10 mouse cellular contexts compared by ENCODE assay signal in the genomic region with DNA sequence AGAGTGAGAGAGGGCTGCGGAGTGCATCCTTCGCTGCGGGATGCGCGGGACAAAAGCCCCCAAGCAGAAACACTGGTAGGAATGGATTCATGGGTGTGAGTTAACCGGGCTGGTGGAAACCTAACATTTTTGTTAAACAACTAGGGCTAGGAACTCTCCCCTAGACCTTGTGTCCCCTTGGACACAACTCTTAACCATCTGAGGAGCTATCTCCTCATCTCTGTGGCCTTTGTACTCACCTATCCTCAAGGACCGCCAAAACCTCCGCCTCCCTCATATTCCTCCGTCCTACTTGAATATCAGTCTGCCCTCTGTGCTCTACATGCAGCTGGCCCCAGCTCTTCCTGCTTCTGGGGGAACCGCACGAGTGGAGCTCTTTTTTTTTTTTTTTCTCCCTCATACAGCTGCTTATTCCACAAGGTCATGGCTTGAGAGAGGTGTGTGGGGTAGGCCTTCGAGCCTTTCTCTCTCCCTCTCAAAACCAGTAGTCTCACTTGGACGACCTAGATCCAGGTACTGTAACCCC. TPM values are rescaled to one million over a fixed set of nuclear protein-coding genes. Genes with fewer than 3 reads are reported as not detected.
A peak's percentile ranks its signal among the peaks of the same experiment; 100 is the strongest.
DNase-seq lines count a peak whose midpoint lies in the region; ATAC-seq and TF ChIP-seq lines count a peak whose summit lies in the region.
"Had no signal": no experiment of that assay in that cellular context is flagged by ENCODE, and none has a peak within 500 bp of the region (broad histone marks: within the 10 kb centered on the region; RNA-seq: fewer than 3 reads in every experiment).

No protein-coding gene starts in this region.

- H3K27ac ChIP-seq in kidney, postnatal 0 days = no peak overlapping the region
- H3K27ac ChIP-seq in forebrain, embryonic 12.5 days = peak overlapping the region; percentile 90
- H3K27ac ChIP-seq in limb, embryonic 11.5 days (replicated peaks; ENCODE audit: low read depth, low read length) = peak overlapping the region; percentile 30; the same call in 1 of the 2 replicates
- H3K27ac ChIP-seq in neural tube, embryonic 14.5 days (ENCODE audit: low read depth, low read length) = no peak overlapping the region

- no peak for ATAC-seq in kidney, postnatal 0 days (replicated peaks; ENCODE audit: low FRiP score, low read depth)
- ATAC-seq in forebrain, embryonic 12.5 days (ENCODE audit: low FRiP score) = no peak; the same call in 1 of the 2 replicates
- no peak for ATAC-seq in limb, embryonic 11.5 days (ENCODE audit: insufficient number of reproducible peaks, low FRiP score, low TSS enrichment, low read depth)
- ATAC-seq in neural tube, embryonic 14.5 days (ENCODE audit: low read depth) = no peak
- ATAC-seq in erythroblast, adult 5-6 weeks (replicated peaks; ENCODE audit: low FRiP score, poor library complexity, severe bottlenecking) = no peak

- H3K27me3 ChIP-seq in kidney, postnatal 0 days (ENCODE audit: insufficient read depth, low read length) = no peaks in the 10 kb centered on the region; the same call in 1 of the 2 replicates
- peaks cover 41% of the 10 kb centered on the region for H3K27me3 ChIP-seq in forebrain, embryonic 12.5 days
- H3K27me3 ChIP-seq in limb, embryonic 11.5 days (ENCODE audit: control insufficient read depth, insufficient read depth, low read length) = no peaks in the 10 kb centered on the region
- no peaks in the 10 kb centered on the region for H3K27me3 ChIP-seq in neural tube, embryonic 14.5 days (ENCODE audit: control insufficient read depth, insufficient read depth, low read length)

- no peak for DNase-seq in kidney, postnatal 0 days (ENCODE audit: low spot score)
- DNase-seq in kidney, adult 8-10 months = no peak
- peak; percentile 43 for DNase-seq in limb, embryonic 11.5 days (ENCODE audit: low spot score)
- DNase-seq in spleen, postnatal 36 days (ENCODE audit: low spot score in 2 of 2) = no peak
- DNase-seq in adrenal gland, adult 8-10 months = no peak
- DNase-seq: thymus, postnatal 14 days had no signal

- TF ChIP-seq CTCF in kidney, postnatal 0 days (IDR thresholded peaks at IDR 0.05; ENCODE audit: low read depth) = no peak

- H3K9ac ChIP-seq in kidney, postnatal 0 days (ENCODE audit: low read depth, low read length) = peak overlapping the region; percentile 45
- H3K9ac ChIP-seq in forebrain, embryonic 12.5 days = peak overlapping the region; percentile 68
- H3K9ac ChIP-seq in limb, embryonic 11.5 days (ENCODE audit: low read length) = peak overlapping the region; percentile 78
- peak overlapping the region; percentile 46 for H3K9ac ChIP-seq in neural tube, embryonic 14.5 days (replicated peaks; ENCODE audit: low read depth, low read length)

- H3K4me1 ChIP-seq in kidney, postnatal 0 days (replicated peaks; ENCODE audit: insufficient read depth, low read length) = 0 out of 2 replicates have a peak, but pooled peaks cover 5% of the 10 kb centered on the region
- peaks cover 12% of the 10 kb centered on the region for H3K4me1 ChIP-seq in forebrain, embryonic 12.5 days
- peaks cover 7% of the 10 kb centered on the region; the same call in 1 of the 2 replicates for H3K4me1 ChIP-seq in limb, embryonic 11.5 days (ENCODE audit: control insufficient read depth, insufficient read depth, low read length)
- peaks cover 6% of the 10 kb centered on the region for H3K4me1 ChIP-seq in neural tube, embryonic 14.5 days (ENCODE audit: control insufficient read depth, insufficient read depth, low read length)

- peak overlapping the region; percentile 26 for H3K4me3 ChIP-seq in kidney, postnatal 0 days (replicated peaks; ENCODE audit: low read depth, low read length)
- peak overlapping the region; percentile 30 for H3K4me3 ChIP-seq in forebrain, embryonic 12.5 days (replicated peaks)
- H3K4me3 ChIP-seq in limb, embryonic 11.5 days (ENCODE audit: low read depth, low read length) = peak overlapping the region; percentile 30
- H3K4me3 ChIP-seq in neural tube, embryonic 14.5 days (ENCODE audit: low read depth, low read length) = peak overlapping the region; percentile 16; the same call in 1 of the 2 replicates

- peak overlapping the region; percentile 57 for H3K4me2 ChIP-seq in kidney, postnatal 0 days (ENCODE audit: low read length)
- peak overlapping the region; percentile 59 for H3K4me2 ChIP-seq in forebrain, embryonic 12.5 days
- peak overlapping the region; percentile 76 for H3K4me2 ChIP-seq in limb, embryonic 11.5 days (ENCODE audit: low read depth, severe bottlenecking)
- H3K4me2 ChIP-seq in neural tube, embryonic 14.5 days (ENCODE audit: low read depth, low read length) = peak overlapping the region; percentile 44

- H3K9me3 ChIP-seq in kidney, postnatal 0 days (replicated peaks; ENCODE audit: low read length) = no peaks in the 10 kb centered on the region
- no peaks in the 10 kb centered on the region for H3K9me3 ChIP-seq in forebrain, embryonic 12.5 days
- H3K9me3 ChIP-seq in limb, embryonic 11.5 days (ENCODE audit: control insufficient read depth, low read length) = no peaks in the 10 kb centered on the region
- no peaks in the 10 kb centered on the region for H3K9me3 ChIP-seq in neural tube, embryonic 14.5 days (ENCODE audit: control insufficient read depth, low read length)

- no peaks in the 10 kb centered on the region for H3K36me3 ChIP-seq in kidney, postnatal 0 days (ENCODE audit: insufficient read depth, low read length)
- no peaks in the 10 kb centered on the region for H3K36me3 ChIP-seq in forebrain, embryonic 12.5 days (replicated peaks)
- no peaks in the 10 kb centered on the region for H3K36me3 ChIP-seq in limb, embryonic 11.5 days (ENCODE audit: control insufficient read depth, insufficient read depth, low read length)
- no peaks in the 10 kb centered on the region for H3K36me3 ChIP-seq in neural tube, embryonic 14.5 days (ENCODE audit: control insufficient read depth, insufficient read depth, low read length)

- 17% methylated on average over 13 of the region's 13 CpGs for WGBS in kidney, postnatal 0 days
- WGBS in forebrain, embryonic 12.5 days = 22% methylated on average over 13 of the region's 13 CpGs
- WGBS in limb, embryonic 11.5 days = 32% methylated on average over 13 of the region's 13 CpGs
- 24% methylated on average over 13 of the region's 13 CpGs for WGBS in neural tube, embryonic 14.5 days

RNA-seq across cellular contexts. Expression of gene 5730409E04Rik, which starts 10.8 kb away (rescaled TPM):
- 1.3 and 1.9 TPM in 2 replicates for polyA plus RNA-seq in kidney, postnatal 0 days (2015; fragmentation: Nextera tagmentation; extraction: Ambion mirVana)
- 1.3 and 2.6 TPM in 2 replicates for polyA plus RNA-seq in forebrain, embryonic 12.5 days (2016; fragmentation: Nextera tagmentation; extraction: Ambion mirVana)
- 1.6 and 2.2 TPM in 2 replicates for polyA plus RNA-seq in limb, embryonic 11.5 days (2014; fragmentation: Nextera tagmentation; extraction: Ambion mirVana)
- 16.5 and 23.7 TPM in 2 replicates for polyA plus RNA-seq in neural tube, embryonic 14.5 days (2014; fragmentation: Nextera tagmentation; extraction: Ambion mirVana)
- total RNA-seq in erythroblast, adult 5-6 weeks (2015; ENCODE audit: low replicate concordance) = 1.2 TPM in 1 of 2 replicates, not detected in the other
- 0.09 TPM in 1 of 2 replicates, not detected in the other for total RNA-seq in erythroblast, adult 5-6 weeks (2017; ENCODE audit: low replicate concordance)
- total RNA-seq in adrenal gland, adult 8-10 months (2022) = 10 to 100 TPM; 17.6 to 23.7 (median 20.0) TPM
- total RNA-seq: MEL had no signal

RNA-seq across cellular contexts. Expression of gene Psmb2, which starts 57.0 kb away (rescaled TPM):
- 450 and 458 TPM in 2 replicates for polyA plus RNA-seq in kidney, postnatal 0 days (2015; fragmentation: Nextera tagmentation; extraction: Ambion mirVana)
- 472 and 480 TPM in 2 replicates for polyA plus RNA-seq in forebrain, embryonic 12.5 days (2016; fragmentation: Nextera tagmentation; extraction: Ambion mirVana)
- polyA plus RNA-seq in limb, embryonic 11.5 days (2014; fragmentation: Nextera tagmentation; extraction: Ambion mirVana) = 542 and 572 TPM in 2 replicates
- 420 and 451 TPM in 2 replicates for polyA plus RNA-seq in neural tube, embryonic 14.5 days (2014; fragmentation: Nextera tagmentation; extraction: Ambion mirVana)
- 54.5 and 89.0 TPM in 2 replicates for total RNA-seq in erythroblast, adult 5-6 weeks (2015; ENCODE audit: low replicate concordance)
- 14.4 and 30.6 TPM in 2 replicates for total RNA-seq in erythroblast, adult 5-6 weeks (2017; ENCODE audit: low replicate concordance)
- 100 to 1,000 TPM; 122 to 151 (median 135) TPM for total RNA-seq in adrenal gland, adult 8-10 months (2022)

Comparison
In these comparisons a context has a peak if more than half of its experiments do, and no peak if none do; other contexts are left out.
1. H3K27ac ChIP-seq: peak in forebrain, embryonic 12.5 days (single experiment) and limb, embryonic 11.5 days (single experiment); none in kidney, postnatal 0 days (single experiment) and neural tube, embryonic 14.5 days (single experiment).
2. Peak in every context shown above with its lines, with median percentiles within 50 percentile points of each other: H3K4me2 ChIP-seq, H3K4me3 ChIP-seq and H3K9ac ChIP-seq.